Mouse (Mus musculus) intestine, postnatal 0 days (tissue): ENCODE data around the gene Olfr262. TPM values are rescaled to one million over a fixed set of nuclear protein-coding genes. Genes with fewer than 3 reads are reported as not detected.
"Not testable (repeated sequence)": the region's sequence is repeated elsewhere in the genome, so short reads cannot be mapped to it uniquely, and the experiment has no call there.

ENCODE experiments used
- ATAC-seq: fragments of 200-750 bp; cut with Nextera tagmentation; 2 replicates; pipeline ENCODE4 v1.8.0; 2017; ENCODE audit warnings: mild to moderate bottlenecking, moderate TSS enrichment, moderate library complexity
- H3K27ac ChIP-seq: fragments of 300-500 bp; sonication (generic); 2 replicates; pipeline ENCODE4 v1.5.1; 2014; ENCODE audit warnings: mild to moderate bottlenecking, low read depth, low read length, moderate library complexity
- H3K27me3 ChIP-seq: fragments of 300-500 bp; sonication (generic); replicated peaks from 2 replicates; pipeline ENCODE4 v1.6.1; 2014; ENCODE audit warnings: low read length, mixed read lengths; ENCODE audit not compliant: control insufficient read depth, insufficient read depth
- H3K36me3 ChIP-seq: fragments of 300-500 bp; sonication (generic); 2 replicates; pipeline ENCODE4 v1.6.1; 2014; ENCODE audit warnings: mild to moderate bottlenecking, moderate library complexity; ENCODE audit not compliant: control insufficient read depth, insufficient read depth
- H3K4me1 ChIP-seq: fragments of 300-500 bp; sonication (generic); replicated peaks from 2 replicates; pipeline ENCODE4 v1.6.1; 2014; ENCODE audit warnings: antibody characterized with exemption, low read length, mixed read lengths; ENCODE audit not compliant: control insufficient read depth, insufficient read depth
- H3K4me2 ChIP-seq: fragments of 300-500 bp; sonication (generic); replicated peaks from 2 replicates; pipeline ENCODE4 v1.6.1; 2014; ENCODE audit warnings: low read depth, mild to moderate bottlenecking, moderate library complexity
- H3K4me3 ChIP-seq: fragments of 300-500 bp; sonication (generic); 2 replicates; pipeline ENCODE4 v1.5.1; 2014; ENCODE audit warnings: low read depth, low read length
- H3K9ac ChIP-seq: fragments of 300-500 bp; sonication (generic); 2 replicates; pipeline ENCODE4 v1.6.1; 2014; ENCODE audit warnings: mild to moderate bottlenecking, low read depth, low read length
- H3K9me3 ChIP-seq: fragments of 300-500 bp; sonication (generic); 2 replicates; pipeline ENCODE4 v1.6.1; 2016; ENCODE audit warnings: mixed run types; ENCODE audit not compliant: control insufficient read depth
- CTCF ChIP-seq: sonication (generic); IDR thresholded peaks from 2 replicates; pipeline ENCODE4 v1.5.1; 2016; ENCODE audit warnings: low read depth, mild to moderate bottlenecking, control low read depth, antibody characterized with exemption, moderate library complexity
- WGBS: fragments of 180-500 bp; shearing (Covaris S2); extraction: QIAGEN DNeasy Blood & Tissue Kit; methylation state at CpG from one replicate; pipeline ENCODE4 v1.1.7; 2014; 5-methylcytosine and 5-hydroxymethylcytosine counted together
- polyA plus RNA-seq: library from polyadenylated mRNA; unstranded; fragments of >200 nt; fragmentation: Nextera tagmentation; extraction: Ambion mirVana; gene quantifications from 2 replicates; pipeline ENCODE4 v1.2.1, GENCODE M21; 2015

Gene Olfr262
- polyA plus RNA-seq = not detected in 2 replicates

DNA sequence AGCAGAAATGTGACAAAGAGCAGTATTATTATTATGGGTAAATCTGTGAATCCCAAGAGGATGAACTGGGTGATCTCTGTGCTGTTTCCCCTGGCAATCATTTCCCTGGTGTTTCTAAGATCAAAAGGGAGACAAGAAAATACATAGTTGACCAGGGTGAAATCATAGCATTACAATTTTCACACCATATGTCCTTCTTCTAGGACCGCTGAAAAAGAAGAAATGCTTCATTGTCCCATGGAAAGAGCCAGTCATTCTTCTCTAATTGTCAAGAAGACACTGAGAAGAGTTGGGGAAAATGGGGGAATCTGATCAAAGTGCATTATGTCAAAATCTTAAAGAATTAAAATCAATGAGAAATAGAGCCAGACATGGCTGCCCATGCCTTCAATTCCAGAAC is at the start of gene Olfr262:
Gene Olfr262 (minus strand): TSS at position 101 of the 400 bp plus-strand sequence.
- WGBS = 82% methylated on average over 1 of the region's 1 CpGs
- no peaks in the 10 kb centered on the region for H3K9me3 ChIP-seq
- no peak for ATAC-seq
- no peak within 1 kb of the TSS for H3K27ac ChIP-seq
- no peaks in the 10 kb centered on the region for H3K36me3 ChIP-seq
- H3K4me2 ChIP-seq = no peak within 1 kb of the TSS
- H3K9ac ChIP-seq = no peak within 1 kb of the TSS
- H3K4me3 ChIP-seq = no peak within 1 kb of the TSS
- no peak for TF ChIP-seq CTCF
- H3K4me1 ChIP-seq = no peaks in the 10 kb centered on the region
- H3K27me3 ChIP-seq = no peaks in the 10 kb centered on the region

- Histone ChIP-seq H3K36me3 (no peaks in the 10 kb centered on the region), H3K9me3 (no peaks in the 10 kb centered on the region), H3K27ac (no peak within 1 kb of the TSS), H3K27me3 (no peaks in the 10 kb centered on the region), H3K9ac (no peak within 1 kb of the TSS), H3K4me3 (no peak within 1 kb of the TSS), H3K4me1 (no peaks in the 10 kb centered on the region), H3K4me2 (no peak within 1 kb of the TSS)
- ATAC-seq = no peak
- WGBS = 68% methylated on average over 2 of the region's 2 CpGs
- TF ChIP-seq CTCF = no peak
These were observed 38.1 kb upstream of the Olfr262 start, which contains the start of gene Olfr1434 for GRCm38 (mm10) chr19:12279554-12279953. Gene Olfr1434, plus strand, starts transcription at chr19:12279854.

DNA sequence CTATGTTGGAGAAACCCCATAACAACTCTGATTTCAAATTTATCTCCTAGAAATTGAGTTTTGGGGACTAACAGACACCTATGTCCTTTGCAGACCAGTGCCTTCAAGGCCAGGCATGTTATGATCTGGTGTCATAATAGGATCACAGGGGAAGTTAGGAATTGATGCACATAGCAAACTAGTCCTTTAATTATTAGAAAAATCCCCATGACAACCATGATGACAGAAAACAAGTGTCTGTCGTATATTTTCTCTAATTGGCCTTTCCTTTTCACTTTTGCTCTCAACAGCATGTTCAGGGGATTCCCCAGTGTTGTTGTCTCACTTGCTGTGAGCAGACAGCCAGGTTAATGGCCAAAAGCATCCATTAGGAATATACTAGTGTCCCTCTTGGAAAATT is 19.3 kb upstream of the Olfr262 start, which contains the start of gene Olfr235:
Gene Olfr235 (plus strand): TSS at position 301 of the 400 bp plus-strand sequence.
- TF ChIP-seq CTCF = no peak
- H3K4me2 ChIP-seq = no peak within 1 kb of the TSS
- H3K36me3 ChIP-seq = no peaks in the 10 kb centered on the region
- no peaks in the 10 kb centered on the region for H3K27me3 ChIP-seq
- H3K9me3 ChIP-seq = no peaks in the 10 kb centered on the region
- ATAC-seq = no peak
- no peak within 1 kb of the TSS for H3K9ac ChIP-seq
- H3K4me3 ChIP-seq = no peak within 1 kb of the TSS
- 51% methylated on average over 1 of the region's 1 CpGs for WGBS
- H3K4me1 ChIP-seq = no peaks in the 10 kb centered on the region
- no peak within 1 kb of the TSS for H3K27ac ChIP-seq

DNA sequence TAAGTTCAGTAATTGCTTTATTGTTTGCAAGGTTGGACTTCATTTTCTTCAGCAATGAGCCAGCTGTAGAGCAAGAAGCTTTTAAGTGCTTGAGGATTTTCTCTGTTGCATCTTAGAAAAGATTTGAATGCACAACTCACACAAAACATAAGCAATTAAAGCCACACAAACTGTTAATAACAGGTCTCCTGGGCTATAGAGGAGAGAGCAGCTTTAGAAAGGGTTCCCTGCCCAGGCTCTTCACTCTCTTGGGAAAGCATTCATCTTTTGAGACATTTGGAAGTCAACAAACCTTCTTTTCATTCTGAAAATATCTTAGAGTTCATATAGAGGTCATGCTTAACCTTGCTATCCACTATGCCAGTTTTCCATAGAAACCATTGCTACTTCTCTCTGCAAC is 9.0 kb downstream of the Olfr262 start, which contains the start of gene Olfr1432:
Gene Olfr1432 (minus strand): TSS at position 101 of the 400 bp plus-strand sequence.
- not testable (repeated sequence) for H3K36me3 ChIP-seq, H3K4me2 ChIP-seq, H3K9ac ChIP-seq, ATAC-seq, H3K4me3 ChIP-seq, H3K27ac ChIP-seq, H3K4me1 ChIP-seq, H3K9me3 ChIP-seq, H3K27me3 ChIP-seq

DNA sequence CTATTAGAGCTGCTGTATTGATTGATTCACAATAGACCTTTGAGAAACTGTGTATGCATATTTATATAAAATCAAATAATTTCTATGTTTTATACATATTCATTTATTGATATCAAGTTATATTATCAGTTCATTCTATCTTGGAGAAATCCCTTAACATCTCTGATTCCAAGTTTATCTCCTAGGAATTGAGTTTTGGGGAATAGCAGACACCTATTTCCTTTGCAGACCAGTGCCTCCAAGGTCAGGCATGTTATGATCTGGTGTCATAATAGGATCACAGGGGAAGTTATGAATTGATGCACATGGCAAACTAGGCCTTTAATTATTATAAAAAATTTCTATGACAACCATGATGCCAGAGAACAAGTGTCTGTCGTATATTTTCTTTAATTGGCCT is 41.1 kb downstream of the Olfr262 start, which contains the start of gene Olfr1431:
Gene Olfr1431 (plus strand): TSS at position 301 of the 400 bp plus-strand sequence.
- no peak for TF ChIP-seq CTCF
- no peak within 1 kb of the TSS for H3K4me3 ChIP-seq
- WGBS = 74% methylated on average over 1 of the region's 1 CpGs

DNA sequence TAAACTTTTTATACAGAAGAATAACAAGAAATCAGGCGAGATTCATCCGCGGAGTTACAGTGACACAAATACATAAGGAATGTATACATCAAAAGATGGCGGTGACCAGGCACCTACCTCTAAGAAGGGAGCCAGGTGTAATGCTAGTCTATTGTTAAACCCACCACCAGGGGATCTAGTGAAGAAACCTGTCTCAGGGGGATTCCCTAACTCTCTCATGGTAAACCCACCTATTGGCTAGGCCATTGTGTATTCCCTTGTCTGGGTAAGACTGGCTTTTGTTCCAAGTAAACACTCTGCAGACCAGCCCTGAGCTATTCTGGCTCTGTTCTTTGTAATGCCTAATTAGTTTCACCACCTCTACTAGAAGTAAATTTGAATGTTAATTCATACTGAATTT is 42.4 kb downstream of the Olfr262 start:
- H3K4me2 ChIP-seq, H3K36me3 ChIP-seq, H3K27ac ChIP-seq, H3K4me1 ChIP-seq, H3K9me3 ChIP-seq, H3K27me3 ChIP-seq, H3K4me3 ChIP-seq, H3K9ac ChIP-seq, ATAC-seq: not testable (repeated sequence)
- WGBS = 87% methylated on average over 4 of the region's 4 CpGs

More for the DNA sequence above, 41.1 kb downstream of the Olfr262 start, which contains the start of gene Olfr1431:
- no peak within 1 kb of the TSS for H3K27ac ChIP-seq
- no peak within 1 kb of the TSS for H3K4me2 ChIP-seq
- H3K36me3 ChIP-seq = no peaks in the 10 kb centered on the region
- H3K4me1 ChIP-seq = no peaks in the 10 kb centered on the region
- H3K9ac ChIP-seq = no peak within 1 kb of the TSS
- no peaks in the 10 kb centered on the region for H3K27me3 ChIP-seq
- no peaks in the 10 kb centered on the region for H3K9me3 ChIP-seq
- no peak for ATAC-seq

Other genes starting within 250 kb of the Olfr262 start
- gene Olfr1423, start 200.3 kb downstream of the Olfr262 start, polyA plus RNA-seq = not detected in 2 replicates
- gene Olfr1424, start 179.0 kb downstream of the Olfr262 start, polyA plus RNA-seq = not detected in 2 replicates
- gene Olfr1425, start 163.9 kb downstream of the Olfr262 start, polyA plus RNA-seq = not detected in 2 replicates
- not detected in 2 replicates for gene Olfr1426, start 149.6 kb downstream of the Olfr262 start, polyA plus RNA-seq
- gene Olfr1427, start 138.3 kb downstream of the Olfr262 start, polyA plus RNA-seq = not detected in 2 replicates
- gene Olfr1428, start 125.8 kb downstream of the Olfr262 start, polyA plus RNA-seq = not detected in 2 replicates
- not detected in 2 replicates for gene Olfr76, start 118.5 kb downstream of the Olfr262 start, polyA plus RNA-seq
- 0.05 TPM in 1 of 2 replicates, not detected in the other for gene Olfr1555-ps1, start 71.5 kb downstream of the Olfr262 start, polyA plus RNA-seq
- not detected in 2 replicates for gene Olfr1431, start 41.0 kb downstream of the Olfr262 start, polyA plus RNA-seq
- not detected in 2 replicates for gene Olfr1432, start 9.1 kb downstream of the Olfr262 start, polyA plus RNA-seq
- gene Olfr235, start 19.4 kb upstream of the Olfr262 start, polyA plus RNA-seq = not detected in 2 replicates
- not detected in 2 replicates for gene Olfr1434, start 38.2 kb upstream of the Olfr262 start, polyA plus RNA-seq
- gene Olfr1436, start 57.5 kb upstream of the Olfr262 start, polyA plus RNA-seq = not detected in 2 replicates
- gene Olfr1437, start 83.4 kb upstream of the Olfr262 start, polyA plus RNA-seq = not detected in 2 replicates
- not detected in 2 replicates for gene Olfr1438-ps1, start 94.3 kb upstream of the Olfr262 start, polyA plus RNA-seq
- gene Olfr1440, start 145.6 kb upstream of the Olfr262 start, polyA plus RNA-seq = not detected in 2 replicates
- not detected in 2 replicates for gene Olfr1441, start 175.8 kb upstream of the Olfr262 start, polyA plus RNA-seq
- not detected in 2 replicates for gene Pfpl, start 186.2 kb upstream of the Olfr262 start, polyA plus RNA-seq
- gene Mpeg1, start 219.1 kb upstream of the Olfr262 start, polyA plus RNA-seq = 2.2 and 2.7 TPM in 2 replicates